Mouse (Mus musculus) midbrain, postnatal 0 days (tissue): ENCODE measurements around the gene Spred1. TPM values are rescaled to one million over a fixed set of nuclear protein-coding genes. Genes with fewer than 3 reads are reported as not detected.
A peak's percentile ranks its signal among the peaks of the same experiment; 100 is the strongest.

Experiments
- ATAC-seq: fragments of 200-750 bp; cut with Nextera tagmentation; 2 replicates; pipeline ENCODE4 v1.8.0; 2017; ENCODE audit warnings: moderate number of reproducible peaks, mild to moderate bottlenecking, moderate TSS enrichment, moderate library complexity; ENCODE audit not compliant: low FRiP score
- DNase-seq: peaks from one replicate; pipeline ENCODE4 v3.0.0-alpha.2; 2015; ENCODE audit warnings: low spot score
- H3K27ac ChIP-seq: fragments of 300-500 bp; sonication (generic); 2 replicates; pipeline ENCODE4 v1.5.1; 2014; ENCODE audit warnings: low read depth, mild to moderate bottlenecking, low read length, mixed read lengths
- H3K27me3 ChIP-seq: fragments of 300-500 bp; sonication (generic); 2 replicates; pipeline ENCODE4 v1.6.1; 2014; ENCODE audit warnings: low read length, control low read depth, mixed read lengths; ENCODE audit not compliant: insufficient read depth
- H3K36me3 ChIP-seq: fragments of 300-500 bp; sonication (generic); 2 replicates; pipeline ENCODE4 v1.6.1; 2014; ENCODE audit warnings: low read length, control low read depth, mixed read lengths; ENCODE audit not compliant: insufficient read depth
- H3K4me1 ChIP-seq: fragments of 300-500 bp; sonication (generic); 2 replicates; pipeline ENCODE4 v1.6.1; 2014; ENCODE audit warnings: mild to moderate bottlenecking, control low read depth, antibody characterized with exemption, low read length, mixed read lengths; ENCODE audit not compliant: insufficient read depth
- H3K4me2 ChIP-seq: fragments of 300-500 bp; sonication (generic); 2 replicates; pipeline ENCODE4 v1.6.1; 2014; ENCODE audit warnings: low read depth, mild to moderate bottlenecking, low read length, mixed read lengths; ENCODE audit not compliant: poor library complexity, severe bottlenecking
- H3K4me3 ChIP-seq: fragments of 300-500 bp; sonication (generic); 2 replicates; pipeline ENCODE4 v1.5.1; 2014; ENCODE audit warnings: low read depth, mild to moderate bottlenecking, low read length, moderate library complexity
- H3K9ac ChIP-seq: fragments of 300-500 bp; sonication (generic); replicated peaks from 2 replicates; pipeline ENCODE4 v1.6.1; 2014; ENCODE audit warnings: mild to moderate bottlenecking, low read length, moderate library complexity, mixed read lengths; ENCODE audit not compliant: poor library complexity, severe bottlenecking
- H3K9me3 ChIP-seq: fragments of 300-500 bp; sonication (generic); 2 replicates; pipeline ENCODE4 v1.6.1; 2016; ENCODE audit warnings: low read length, control low read depth
- CTCF ChIP-seq: IDR thresholded peaks from 2 replicates; pipeline ENCODE4 v1.5.1; 2016; ENCODE audit warnings: antibody characterized with exemption, mild to moderate bottlenecking
- WGBS: fragments of 180-500 bp; shearing (Covaris S2); extraction: QIAGEN DNeasy Blood & Tissue Kit; methylation state at CpG from one replicate; pipeline ENCODE4 v1.1.7; 2014; 5-methylcytosine and 5-hydroxymethylcytosine counted together
- polyA plus RNA-seq: library from polyadenylated mRNA; unstranded; fragments of >200 nt; fragmentation: Nextera tagmentation; extraction: Ambion mirVana; gene quantifications from 2 replicates; pipeline ENCODE4 v1.2.1, GENCODE M21; 2015
- total RNA-seq: library from RNA; depleted of rRNA; stranded (reverse); fragments of >200 nt; gene quantifications from 2 replicates; pipeline ENCODE4 v1.2.3, GENCODE M21; 2014

Spred1 gene
- total and polyA plus RNA-seq, 2 experiments from 2014 or later, result 12.9 to 46.7 TPM

- no peak for DNase-seq
- no peak overlapping the region for H3K4me2 ChIP-seq
- H3K9ac ChIP-seq, result no peak overlapping the region
- H3K36me3 ChIP-seq, result no peaks in the 10 kb centered on the region
- H3K27ac ChIP-seq, result no peak overlapping the region
- no peaks in the 10 kb centered on the region for H3K27me3 ChIP-seq
- TF ChIP-seq CTCF, result no peak
- no peak overlapping the region for H3K4me3 ChIP-seq
- no peak for ATAC-seq
- no peaks in the 10 kb centered on the region for H3K4me1 ChIP-seq
- H3K9me3 ChIP-seq, result no peaks in the 10 kb centered on the region
Measured at GRCm38 (mm10) chr2:117190915-117191314, 69.7 kb downstream of the Spred1 start.

GRCm38 (mm10) chr2:117194309-117194708 is 73.1 kb downstream of the Spred1 start:
- Histone ChIP-seq H3K9ac (no peak overlapping the region), H3K9me3 (no peaks in the 10 kb centered on the region), H3K4me2 (no peak overlapping the region), H3K4me3 (no peak overlapping the region), H3K36me3 (no peaks in the 10 kb centered on the region), H3K27me3 (no peaks in the 10 kb centered on the region), H3K4me1 (no peaks in the 10 kb centered on the region), H3K27ac (no peak overlapping the region)
- no peak for TF ChIP-seq CTCF
- ATAC-seq (no peak), DNase-seq (no peak)

- WGBS, result 5% methylated on average over 2 of the region's 2 CpGs
- Histone ChIP-seq H3K27me3 (no peaks in the 10 kb centered on the region), H3K4me3 (no peak overlapping the region), H3K27ac (no peak overlapping the region), H3K9me3 (no peaks in the 10 kb centered on the region), H3K36me3 (no peaks in the 10 kb centered on the region), H3K4me1 (no peaks in the 10 kb centered on the region), H3K9ac (no peak overlapping the region), H3K4me2 (no peak overlapping the region)
- no peak for DNase-seq
- no peak for TF ChIP-seq CTCF
- no peak for ATAC-seq
Measured at GRCm38 (mm10) chr2:117195151-117195550, 74.0 kb downstream of the Spred1 start.

GRCm38 (mm10) chr2:117195578-117195977 is 74.4 kb downstream of the Spred1 start:
- Histone ChIP-seq H3K9ac (no peak overlapping the region), H3K4me1 (no peaks in the 10 kb centered on the region), H3K4me2 (no peak overlapping the region), H3K9me3 (no peaks in the 10 kb centered on the region), H3K27me3 (no peaks in the 10 kb centered on the region), H3K36me3 (no peaks in the 10 kb centered on the region), H3K4me3 (no peak overlapping the region), H3K27ac (no peak overlapping the region)
- TF ChIP-seq CTCF, result no peak
- DNase-seq, result no peak
- ATAC-seq, result no peak
- 18% methylated on average over 6 of the region's 7 CpGs for WGBS

GRCm38 (mm10) chr2:117200869-117201338 is 79.7 kb downstream of the Spred1 start:
- Histone ChIP-seq H3K9ac (no peak overlapping the region), H3K4me3 (no peak overlapping the region), H3K27ac (no peak overlapping the region; the same call in 1 of the 2 replicates), H3K9me3 (no peaks in the 10 kb centered on the region), H3K4me1 (no peaks in the 10 kb centered on the region), H3K4me2 (no peak overlapping the region), H3K27me3 (no peaks in the 10 kb centered on the region), H3K36me3 (no peaks in the 10 kb centered on the region)
- TF ChIP-seq CTCF, result no peak
- ATAC-seq (no peak), DNase-seq (peak; percentile 12)
- 21% methylated on average over 9 of the region's 9 CpGs for WGBS

GRCm38 (mm10) chr2:117203350-117203749 is 82.2 kb downstream of the Spred1 start:
- no peaks in the 10 kb centered on the region for H3K4me1 ChIP-seq
- no peaks in the 10 kb centered on the region for H3K9me3 ChIP-seq
- 83% methylated on average over 5 of the region's 5 CpGs for WGBS
- no peaks in the 10 kb centered on the region for H3K27me3 ChIP-seq
- H3K9ac ChIP-seq, result no peak overlapping the region
- no peak overlapping the region for H3K4me2 ChIP-seq
- no peaks in the 10 kb centered on the region for H3K36me3 ChIP-seq
- no peak for TF ChIP-seq CTCF
- ATAC-seq (no peak), DNase-seq (no peak)
- no peak overlapping the region for H3K27ac ChIP-seq
- no peak overlapping the region for H3K4me3 ChIP-seq

- no peaks in the 10 kb centered on the region for H3K36me3 ChIP-seq
- no peaks in the 10 kb centered on the region for H3K9me3 ChIP-seq
- no peak overlapping the region for H3K4me3 ChIP-seq
- DNase-seq (no peak), ATAC-seq (no peak)
- H3K9ac ChIP-seq, result no peak overlapping the region
- TF ChIP-seq CTCF, result no peak
- H3K27ac ChIP-seq, result no peak overlapping the region
- 72% methylated on average over 3 of the region's 3 CpGs for WGBS
- no peaks in the 10 kb centered on the region for H3K4me1 ChIP-seq
- H3K4me2 ChIP-seq, result no peak overlapping the region
- no peaks in the 10 kb centered on the region for H3K27me3 ChIP-seq
Measured at GRCm38 (mm10) chr2:117204534-117204933, 83.4 kb downstream of the Spred1 start.
